Mouse (Mus musculus) forebrain, embryonic 11.5 days (tissue): Measurements from ENCODE around the gene Napepld. TPM values are rescaled to one million over a fixed set of nuclear protein-coding genes. Genes with fewer than 3 reads are reported as not detected.

Source experiments
- ATAC-seq: fragments of 200-750 bp; cut with Nextera tagmentation; replicated peaks from 2 replicates; pipeline ENCODE4 v1.8.0; 2017; ENCODE audit warnings: moderate TSS enrichment; ENCODE audit not compliant: low FRiP score
- DNase-seq: peaks from one replicate; pipeline ENCODE4 v3.0.0-alpha.2; 2017; ENCODE audit warnings: low spot score
- H3K27ac ChIP-seq: fragments of 300-500 bp; sonication (generic); 2 replicates; pipeline ENCODE4 v1.5.1; 2014; ENCODE audit warnings: low read depth, low read length
- H3K27me3 ChIP-seq: fragments of 300-500 bp; sonication (generic); 2 replicates; pipeline ENCODE4 v1.6.1; 2014; ENCODE audit warnings: mild to moderate bottlenecking, low read length, mixed read lengths; ENCODE audit not compliant: control insufficient read depth, insufficient read depth
- H3K36me3 ChIP-seq: fragments of 300-500 bp; sonication (generic); 2 replicates; pipeline ENCODE4 v1.6.1; 2014; ENCODE audit warnings: mild to moderate bottlenecking, low read length, moderate library complexity, mixed read lengths; ENCODE audit not compliant: control insufficient read depth, insufficient read depth
- H3K4me1 ChIP-seq: fragments of 300-500 bp; sonication (generic); replicated peaks from 2 replicates; pipeline ENCODE4 v1.6.1; 2014; ENCODE audit warnings: low read length, mixed read lengths; ENCODE audit not compliant: control insufficient read depth, insufficient read depth
- H3K4me2 ChIP-seq: fragments of 300-500 bp; sonication (generic); 2 replicates; pipeline ENCODE4 v1.6.1; 2014; ENCODE audit warnings: low read depth, mild to moderate bottlenecking, low read length, moderate library complexity, mixed read lengths; ENCODE audit not compliant: severe bottlenecking
- H3K4me3 ChIP-seq: fragments of 300-500 bp; sonication (generic); 2 replicates; pipeline ENCODE4 v1.5.1; 2014; ENCODE audit warnings: low read depth, low read length
- H3K9ac ChIP-seq: fragments of 300-500 bp; sonication (generic); 2 replicates; pipeline ENCODE4 v1.6.1; 2014; ENCODE audit warnings: low read length
- H3K9me3 ChIP-seq: fragments of 300-500 bp; sonication (generic); 2 replicates; pipeline ENCODE4 v1.6.1; 2016; ENCODE audit warnings: low read length, mixed read lengths; ENCODE audit not compliant: control insufficient read depth
- WGBS: fragments of 180-500 bp; shearing (Covaris S2); extraction: QIAGEN DNeasy Blood & Tissue Kit; methylation state at CpG from one replicate; pipeline ENCODE4 v1.1.7; 2014; 5-methylcytosine and 5-hydroxymethylcytosine counted together
- polyA plus RNA-seq: library from polyadenylated mRNA; unstranded; fragments of >200 nt; fragmentation: Nextera tagmentation; extraction: Ambion mirVana; gene quantifications from 2 replicates; pipeline ENCODE4 v1.2.1, GENCODE M21; 2014

Napepld gene
- polyA plus RNA-seq, 1 experiment from 2014 or later: 20.3 TPM

- Histone ChIP-seq H3K27me3 (no peaks in the 10 kb centered on the region), H3K27ac (no peak overlapping the region), H3K4me2 (no peak overlapping the region), H3K36me3 (no peaks in the 10 kb centered on the region; the same call in 1 of the 2 replicates), H3K4me1 (no peaks in the 10 kb centered on the region), H3K4me3 (no peak overlapping the region), H3K9me3 (no peaks in the 10 kb centered on the region; the same call in 1 of the 2 replicates), H3K9ac (no peak overlapping the region)
- WGBS: 93% methylated on average over 9 of the region's 9 CpGs
- ATAC-seq (no peak), DNase-seq (no peak)
Measured at GRCm38 (mm10) chr5:21683811-21684210, 17.4 kb downstream of the Napepld start.

GRCm38 (mm10) chr5:21680940-21681339, 20.3 kb downstream of the Napepld start:
- no peaks in the 10 kb centered on the region for H3K27me3 ChIP-seq
- H3K27ac ChIP-seq: no peak overlapping the region

GRCm38 (mm10) chr5:21680029-21680428, 21.2 kb downstream of the Napepld start:
- no peak overlapping the region for H3K4me2 ChIP-seq
- no peak overlapping the region for H3K9ac ChIP-seq
- DNase-seq (no peak), ATAC-seq (no peak)
- no peaks in the 10 kb centered on the region; the same call in 1 of the 2 replicates for H3K36me3 ChIP-seq
- no peak overlapping the region for H3K4me3 ChIP-seq
- H3K4me1 ChIP-seq: no peaks in the 10 kb centered on the region
- no peaks in the 10 kb centered on the region; the same call in 1 of the 2 replicates for H3K9me3 ChIP-seq
- no peaks in the 10 kb centered on the region for H3K27me3 ChIP-seq
- no peak overlapping the region for H3K27ac ChIP-seq
- WGBS: 87% methylated on average over 4 of the region's 4 CpGs

More at GRCm38 (mm10) chr5:21680940-21681339, 20.3 kb downstream of the Napepld start:
- Histone ChIP-seq H3K4me2 (no peak overlapping the region), H3K36me3 (no peaks in the 10 kb centered on the region), H3K9me3 (no peaks in the 10 kb centered on the region; the same call in 1 of the 2 replicates), H3K9ac (no peak overlapping the region), H3K4me3 (no peak overlapping the region), H3K4me1 (no peaks in the 10 kb centered on the region)
- WGBS: 87% methylated on average over 5 of the region's 5 CpGs
- DNase-seq (no peak), ATAC-seq (no peak)

GRCm38 (mm10) chr5:21678363-21678762, 22.8 kb downstream of the Napepld start:
- no peak for DNase-seq

GRCm38 (mm10) chr5:21677939-21678338, 23.3 kb downstream of the Napepld start:
- Histone ChIP-seq H3K27ac (no peak overlapping the region), H3K4me1 (0 out of 2 replicates have a peak, but pooled peaks cover 2% of the 10 kb centered on the region), H3K9ac (no peak overlapping the region), H3K36me3 (no peaks in the 10 kb centered on the region; the same call in 1 of the 2 replicates), H3K4me3 (no peak overlapping the region), H3K9me3 (no peaks in the 10 kb centered on the region; the same call in 1 of the 2 replicates), H3K4me2 (no peak overlapping the region), H3K27me3 (no peaks in the 10 kb centered on the region)
- ATAC-seq (no peak), DNase-seq (no peak)
- 97% methylated on average over 6 of the region's 6 CpGs for WGBS

More at GRCm38 (mm10) chr5:21678363-21678762, 22.8 kb downstream of the Napepld start:
- no peaks in the 10 kb centered on the region for H3K27me3 ChIP-seq
- WGBS: 95% methylated on average over 9 of the region's 9 CpGs
- H3K27ac ChIP-seq: no peak overlapping the region
- H3K4me3 ChIP-seq: no peak overlapping the region
- H3K9me3 ChIP-seq: no peaks in the 10 kb centered on the region; the same call in 1 of the 2 replicates
- no peaks in the 10 kb centered on the region; the same call in 1 of the 2 replicates for H3K36me3 ChIP-seq
- ATAC-seq: no peak
- no peaks in the 10 kb centered on the region for H3K4me1 ChIP-seq
- no peak overlapping the region for H3K4me2 ChIP-seq
- H3K9ac ChIP-seq: no peak overlapping the region

GRCm38 (mm10) chr5:21675494-21675893, 25.7 kb downstream of the Napepld start:
- H3K4me1 ChIP-seq: 0 out of 2 replicates have a peak, but pooled peaks cover 2% of the 10 kb centered on the region
- no peak overlapping the region for H3K4me2 ChIP-seq
- H3K4me3 ChIP-seq: no peak overlapping the region
- no peak overlapping the region for H3K27ac ChIP-seq
- H3K9me3 ChIP-seq: no peaks in the 10 kb centered on the region; the same call in 1 of the 2 replicates
- H3K36me3 ChIP-seq: no peaks in the 10 kb centered on the region; the same call in 1 of the 2 replicates
- no peak for DNase-seq
- ATAC-seq: no peak
- H3K27me3 ChIP-seq: no peaks in the 10 kb centered on the region
- WGBS: 95% methylated on average over 23 of the region's 23 CpGs
- H3K9ac ChIP-seq: no peak overlapping the region

GRCm38 (mm10) chr5:21675019-21675418, 26.2 kb downstream of the Napepld start:
- no peaks in the 10 kb centered on the region; the same call in 1 of the 2 replicates for H3K36me3 ChIP-seq
- H3K27me3 ChIP-seq: no peaks in the 10 kb centered on the region
- no peak for DNase-seq
- H3K4me3 ChIP-seq: no peak overlapping the region
- H3K4me2 ChIP-seq: no peak overlapping the region
- no peaks in the 10 kb centered on the region; the same call in 1 of the 2 replicates for H3K9me3 ChIP-seq
- H3K9ac ChIP-seq: no peak overlapping the region
- H3K27ac ChIP-seq: no peak overlapping the region
- 0 out of 2 replicates have a peak, but pooled peaks cover 2% of the 10 kb centered on the region for H3K4me1 ChIP-seq
- WGBS: 87% methylated on average over 12 of the region's 12 CpGs
- ATAC-seq: no peak

GRCm38 (mm10) chr5:21673742-21674141, 27.5 kb downstream of the Napepld start:
- Histone ChIP-seq H3K4me3 (no peak overlapping the region), H3K4me1 (0 out of 2 replicates have a peak, but pooled peaks cover 2% of the 10 kb centered on the region), H3K9me3 (no peaks in the 10 kb centered on the region; the same call in 1 of the 2 replicates), H3K27me3 (no peaks in the 10 kb centered on the region), H3K9ac (no peak overlapping the region), H3K36me3 (no peaks in the 10 kb centered on the region; the same call in 1 of the 2 replicates), H3K27ac (no peak overlapping the region), H3K4me2 (no peak overlapping the region)
- WGBS: 89% methylated on average over 9 of the region's 9 CpGs
- no peak for ATAC-seq
- DNase-seq: no peak
